Mouse (Mus musculus): ENCODE measurements around the gene Ubxn1. TPM values are rescaled to one million over a fixed set of nuclear protein-coding genes. Genes with fewer than 3 reads are reported as not detected.
"Not testable (repeated sequence)": the region's sequence is repeated elsewhere in the genome, so short reads cannot be mapped to it uniquely, and the experiment has no call there.

Gene Ubxn1
- polyA plus RNA-seq, 1 experiment, result 57.9 TPM

GRCm38 (mm10) chr19:8857689-8858088 is 13.6 kb upstream of the Ubxn1 start:
- WGBS, result 40% methylated on average over 4 of the region's 4 CpGs
- H3K36me3 ChIP-seq (ENCODE audit: control insufficient read depth, insufficient read depth, low read length), result no peaks in the 10 kb centered on the region
- no peak overlapping the region for H3K27ac ChIP-seq (ENCODE audit: insufficient read depth, low read length)
- no peaks in the 10 kb centered on the region for H3K4me1 ChIP-seq (ENCODE audit: control insufficient read depth, insufficient read depth, insufficient read length)
- H3K4me3 ChIP-seq (ENCODE audit: extremely low read depth, insufficient read depth, insufficient read length), result no peak overlapping the region
- peak in 1 of 2 experiments; percentile 37 for DNase-seq (ENCODE audit: low read depth in 1 of 2, low spot score in 2 of 2)
- TF ChIP-seq POLR2A (IDR thresholded peaks at IDR 0.05; ENCODE audit: low read depth, low read length), result no peak
- peak; percentile 43; the same call in 1 of the 2 replicates for TF ChIP-seq CTCF (IDR thresholded peaks at IDR 0.05; ENCODE audit: extremely low read depth, insufficient read depth, insufficient read length, insufficient replicate concordance)
- no peaks in the 10 kb centered on the region for H3K27me3 ChIP-seq (ENCODE audit: control insufficient read depth, insufficient read depth, low read length)

GRCm38 (mm10) chr19:8859018-8859417 is 12.3 kb upstream of the Ubxn1 start:
- no peak overlapping the region for H3K27ac ChIP-seq (ENCODE audit: insufficient read depth, low read length)
- no peaks in the 10 kb centered on the region for H3K27me3 ChIP-seq (ENCODE audit: control insufficient read depth, insufficient read depth, low read length)
- DNase-seq (ENCODE audit: low read depth in 1 of 2, low spot score in 2 of 2), result peak in 1 of 2 experiments; percentile 54
- TF ChIP-seq POLR2A (IDR thresholded peaks at IDR 0.05; ENCODE audit: low read depth, low read length) (no peak), CTCF (IDR thresholded peaks at IDR 0.05; ENCODE audit: extremely low read depth, insufficient read depth, insufficient read length, insufficient replicate concordance) (0 out of 2 replicates have a peak, but pooled peaks have one; percentile 6)
- no peak overlapping the region for H3K4me3 ChIP-seq (ENCODE audit: extremely low read depth, insufficient read depth, insufficient read length)
- 27% methylated on average over 1 of the region's 1 CpGs for WGBS
- no peaks in the 10 kb centered on the region for H3K4me1 ChIP-seq (ENCODE audit: control insufficient read depth, insufficient read depth, insufficient read length)
- H3K36me3 ChIP-seq (ENCODE audit: control insufficient read depth, insufficient read depth, low read length), result no peaks in the 10 kb centered on the region

DNA sequence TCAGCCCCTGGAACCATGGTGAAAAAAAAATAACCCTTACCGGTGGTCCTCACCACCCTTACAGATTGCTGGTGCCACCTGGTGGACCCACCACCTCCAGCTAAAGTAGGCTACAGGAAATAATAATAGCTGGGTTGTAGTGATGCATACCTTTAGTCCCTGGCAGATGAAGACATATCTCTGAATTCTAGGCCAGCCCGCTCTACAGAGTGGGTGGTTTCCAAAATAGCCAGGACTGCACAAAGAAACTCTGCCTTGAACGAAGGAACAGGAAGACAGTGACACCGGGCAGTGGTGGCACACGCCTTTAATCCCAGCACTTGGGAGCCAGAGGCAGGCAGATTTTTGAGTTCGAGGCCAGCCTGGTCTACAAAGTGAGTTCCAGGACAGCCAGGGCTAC is 7.0 kb upstream of the Ubxn1 start:
- Histone ChIP-seq H3K4me1 (ENCODE audit: control insufficient read depth, insufficient read depth, insufficient read length) (no peaks in the 10 kb centered on the region), H3K27me3 (ENCODE audit: control insufficient read depth, insufficient read depth, low read length) (no peaks in the 10 kb centered on the region), H3K27ac (ENCODE audit: insufficient read depth, low read length) (no peak overlapping the region), H3K36me3 (ENCODE audit: control insufficient read depth, insufficient read depth, low read length) (no peaks in the 10 kb centered on the region), H3K4me3 (ENCODE audit: extremely low read depth, insufficient read depth, insufficient read length) (no peak overlapping the region)
- no peak for TF ChIP-seq POLR2A (IDR thresholded peaks at IDR 0.05; ENCODE audit: low read depth, low read length)
- 85% methylated on average over 6 of the region's 6 CpGs for WGBS
- DNase-seq (ENCODE audit: low read depth in 1 of 2, low spot score in 2 of 2), result no peak

DNA sequence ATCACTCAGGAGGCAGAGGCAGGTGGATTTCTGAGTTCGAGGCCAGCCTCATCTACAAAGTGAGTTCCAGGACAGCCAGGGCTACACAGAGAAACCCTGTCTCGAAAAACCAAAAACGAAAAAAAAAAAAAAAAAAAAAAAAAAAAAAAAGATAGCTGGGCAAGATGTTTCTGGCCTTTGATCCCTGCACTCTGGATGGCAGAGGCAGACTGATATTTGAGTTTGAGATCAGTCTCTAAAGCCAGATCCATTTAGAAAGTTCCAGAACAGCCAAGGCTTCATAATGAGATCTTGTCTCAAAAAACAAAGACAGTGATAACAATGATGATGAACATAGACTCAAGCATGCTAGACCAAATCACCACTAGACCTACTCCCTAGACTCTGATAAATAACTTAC is 915 bp upstream of the Ubxn1 start:
- not testable (repeated sequence) for H3K4me3 ChIP-seq (ENCODE audit: extremely low read depth, insufficient read depth, insufficient read length); H3K4me1 ChIP-seq (ENCODE audit: control insufficient read depth, insufficient read depth, insufficient read length); H3K27me3 ChIP-seq (ENCODE audit: control insufficient read depth, insufficient read depth, low read length); DNase-seq (ENCODE audit: low read depth in 1 of 2, low spot score in 2 of 2); H3K27ac ChIP-seq (ENCODE audit: insufficient read depth, low read length)
- WGBS, result 67% methylated on average over 3 of the region's 3 CpGs
- H3K36me3 ChIP-seq (ENCODE audit: control insufficient read depth, insufficient read depth, low read length), result peaks cover 15% of the 10 kb centered on the region

- peak overlapping the region; percentile 78 for H3K4me3 ChIP-seq (ENCODE audit: extremely low read depth, insufficient read depth, insufficient read length)
- peaks cover 3% of the 10 kb centered on the region; the same call in 1 of the 2 replicates for H3K4me1 ChIP-seq (ENCODE audit: control insufficient read depth, insufficient read depth, insufficient read length)
- peak overlapping the region; percentile 55 for H3K27ac ChIP-seq (ENCODE audit: insufficient read depth, low read length)
- H3K36me3 ChIP-seq (ENCODE audit: control insufficient read depth, insufficient read depth, low read length), result peaks cover 17% of the 10 kb centered on the region
- 21% methylated on average over 9 of the region's 9 CpGs for WGBS
- DNase-seq (ENCODE audit: low read depth in 1 of 2, low spot score in 2 of 2), result no peak
- H3K27me3 ChIP-seq (ENCODE audit: control insufficient read depth, insufficient read depth, low read length), result no peaks in the 10 kb centered on the region
- no peak for TF ChIP-seq POLR2A (IDR thresholded peaks at IDR 0.05; ENCODE audit: low read depth, low read length)
- no peak for TF ChIP-seq CTCF (IDR thresholded peaks at IDR 0.05; ENCODE audit: extremely low read depth, insufficient read depth, insufficient read length, insufficient replicate concordance)
These were observed 458 bp upstream of the Ubxn1 start for GRCm38 (mm10) chr19:8870838-8871237.

DNA sequence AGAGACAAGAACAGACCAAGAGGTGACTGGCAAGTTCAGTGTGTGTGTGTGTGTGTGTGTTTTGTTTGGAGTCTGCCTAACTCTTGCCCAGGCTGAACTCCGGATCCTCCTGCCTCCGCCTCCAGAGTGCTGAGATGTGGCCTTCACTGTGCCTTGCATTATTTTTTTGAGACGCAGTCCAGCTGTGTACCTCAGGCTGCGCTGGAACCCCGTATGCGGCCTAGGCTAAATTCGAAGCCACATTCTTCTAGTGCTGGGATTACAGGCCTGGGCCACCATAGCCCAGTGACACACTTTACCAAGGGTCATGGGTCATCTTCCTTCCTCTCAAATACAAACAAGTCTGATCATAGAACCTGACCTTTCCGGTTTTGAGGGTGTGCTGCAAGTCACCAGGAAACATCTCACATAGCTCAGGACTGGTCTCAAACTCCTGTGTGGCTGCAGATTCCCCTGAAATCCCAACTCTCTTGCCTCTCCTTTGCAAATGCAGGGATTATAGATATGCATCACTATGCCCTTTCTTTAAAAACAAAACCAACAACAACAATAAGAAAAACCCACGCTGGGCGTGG is 1.1 kb downstream of the Ubxn1 start:
- H3K27me3 ChIP-seq (ENCODE audit: control insufficient read depth, insufficient read depth, low read length), result no peaks in the 10 kb centered on the region
- no peak for TF ChIP-seq CTCF (IDR thresholded peaks at IDR 0.05; ENCODE audit: extremely low read depth, insufficient read depth, insufficient read length, insufficient replicate concordance)
- TF ChIP-seq POLR2A (IDR thresholded peaks at IDR 0.05; ENCODE audit: low read depth, low read length), result no peak
- no peak overlapping the region for H3K27ac ChIP-seq (ENCODE audit: insufficient read depth, low read length)
- no peak for DNase-seq (ENCODE audit: low read depth in 1 of 2, low spot score in 2 of 2)
- H3K4me3 ChIP-seq (ENCODE audit: extremely low read depth, insufficient read depth, insufficient read length), result peak overlapping the region; percentile 78
- peaks cover 3% of the 10 kb centered on the region; the same call in 1 of the 2 replicates for H3K4me1 ChIP-seq (ENCODE audit: control insufficient read depth, insufficient read depth, insufficient read length)
- WGBS, result 72% methylated on average over 10 of the region's 10 CpGs
- peaks cover 17% of the 10 kb centered on the region for H3K36me3 ChIP-seq (ENCODE audit: control insufficient read depth, insufficient read depth, low read length)

GRCm38 (mm10) chr19:8875031-8875430 is 3.7 kb downstream of the Ubxn1 start:
- peaks cover 18% of the 10 kb centered on the region for H3K36me3 ChIP-seq (ENCODE audit: control insufficient read depth, insufficient read depth, low read length)
- H3K4me3 ChIP-seq (ENCODE audit: extremely low read depth, insufficient read depth, insufficient read length), result no peak overlapping the region
- no peaks in the 10 kb centered on the region for H3K27me3 ChIP-seq (ENCODE audit: control insufficient read depth, insufficient read depth, low read length)
- peaks cover 3% of the 10 kb centered on the region; the same call in 1 of the 2 replicates for H3K4me1 ChIP-seq (ENCODE audit: control insufficient read depth, insufficient read depth, insufficient read length)
- 92% methylated on average over 7 of the region's 7 CpGs for WGBS
- TF ChIP-seq CTCF (IDR thresholded peaks at IDR 0.05; ENCODE audit: extremely low read depth, insufficient read depth, insufficient read length, insufficient replicate concordance) (no peak), POLR2A (IDR thresholded peaks at IDR 0.05; ENCODE audit: low read depth, low read length) (no peak)
- no peak for DNase-seq (ENCODE audit: low read depth in 1 of 2, low spot score in 2 of 2)
- H3K27ac ChIP-seq (ENCODE audit: insufficient read depth, low read length), result no peak overlapping the region
